Mouse (Mus musculus) C2C12 (cell line): ENCODE measurements around the gene Igsf21.

Experiments
- CEBPB ChIP-seq: IDR thresholded peaks from one replicate; pipeline ENCODE4 v1.6.1; 2011; ENCODE audit warnings: low read depth, mild to moderate bottlenecking, control low read depth, moderate library complexity
- CTCF ChIP-seq: IDR thresholded peaks from one replicate; pipeline ENCODE4 v1.5.1; 2011; ENCODE audit not compliant: control insufficient read depth, insufficient read depth, insufficient read length
- FOSL1 ChIP-seq: IDR thresholded peaks from one replicate; pipeline ENCODE4 v1.8.0; 2011; ENCODE audit warnings: mild to moderate bottlenecking, low read length; ENCODE audit not compliant: poor library complexity, insufficient read depth, severe bottlenecking
- MAX ChIP-seq: IDR thresholded peaks from one replicate; pipeline ENCODE4 v1.6.1; 2011; ENCODE audit warnings: mild to moderate bottlenecking, control low read depth
- MYOD1 ChIP-seq: IDR thresholded peaks from one replicate; pipeline ENCODE4 v1.6.1; 2011; ENCODE audit warnings: low read depth; ENCODE audit not compliant: control insufficient read depth, insufficient read length
- MYOG ChIP-seq: IDR thresholded peaks from one replicate; pipeline ENCODE4 v1.6.1; 2011; ENCODE audit not compliant: control insufficient read depth, insufficient read length; ENCODE audit errors: extremely low read depth
- USF1 ChIP-seq: IDR thresholded peaks from one replicate; pipeline ENCODE4 v1.6.1; 2011; ENCODE audit warnings: low read depth, mild to moderate bottlenecking, control low read depth, moderate library complexity

GRCm38 (mm10) chr4:140173746-140174399 is 72.7 kb downstream of the Igsf21 start:
- TF ChIP-seq MYOD1 = no peak
- TF ChIP-seq MAX = no peak
- no peak for TF ChIP-seq USF1
- no peak for TF ChIP-seq CTCF
- no peak for TF ChIP-seq MYOG
- no peak for TF ChIP-seq CEBPB
- no peak for TF ChIP-seq FOSL1
